ENCODE assay signal across 8 mouse cellular contexts in genomic region chr11:103218517-103218901, GRCm38 (mm10). TPM values are rescaled to one million over a fixed set of nuclear protein-coding genes. Genes with fewer than 3 reads are reported as not detected.
DNase-seq lines count a peak whose midpoint lies in the region; ATAC-seq and TF ChIP-seq lines count a peak whose summit lies in the region.
"Had no signal": no experiment of that assay in that cellular context is flagged by ENCODE, and none has a peak within 500 bp of the region (broad histone marks: within the 10 kb centered on the region; RNA-seq: fewer than 3 reads in every experiment).

No protein-coding gene starts in this region.

- H3K9me3 ChIP-seq in lung, postnatal 0 days (ENCODE audit: low read length) = no peaks in the 10 kb centered on the region
- no peaks in the 10 kb centered on the region for H3K9me3 ChIP-seq in forebrain, embryonic 15.5 days
- no peaks in the 10 kb centered on the region for H3K9me3 ChIP-seq in limb, embryonic 15.5 days
- no peaks in the 10 kb centered on the region for H3K9me3 ChIP-seq in stomach, embryonic 15.5 days

- H3K36me3 ChIP-seq in lung, postnatal 0 days (ENCODE audit: insufficient read depth, low read length) = peaks cover 8% of the 10 kb centered on the region
- peaks cover 12% of the 10 kb centered on the region; the same call in 1 of the 2 replicates for H3K36me3 ChIP-seq in forebrain, embryonic 15.5 days
- H3K36me3 ChIP-seq in limb, embryonic 15.5 days = peaks cover 33% of the 10 kb centered on the region
- peaks cover 6% of the 10 kb centered on the region; the same call in 1 of the 2 replicates for H3K36me3 ChIP-seq in stomach, embryonic 15.5 days

- DNase-seq in lung, postnatal 0 days (ENCODE audit: low spot score) = no peak
- DNase-seq in lung, adult 2 months = no peak
- no peak for DNase-seq in gastrocnemius, postnatal 10 days
- DNase-seq in MN1 (ENCODE audit: low spot score) = no peak

- 0 out of 2 replicates have a peak, but pooled peaks cover 3% of the 10 kb centered on the region for H3K27me3 ChIP-seq in lung, postnatal 0 days (replicated peaks; ENCODE audit: insufficient read depth, low read length)
- no peaks in the 10 kb centered on the region for H3K27me3 ChIP-seq in forebrain, embryonic 15.5 days
- H3K27me3 ChIP-seq in limb, embryonic 15.5 days = 0 out of 2 replicates have a peak, but pooled peaks cover 4% of the 10 kb centered on the region
- no peaks in the 10 kb centered on the region for H3K27me3 ChIP-seq in stomach, embryonic 15.5 days (replicated peaks)

- peak overlapping the region; percentile 6; the same call in 1 of the 2 replicates for H3K9ac ChIP-seq in lung, postnatal 0 days (replicated peaks; ENCODE audit: low read depth)
- H3K9ac ChIP-seq in forebrain, embryonic 15.5 days (replicated peaks) = peak overlapping the region; percentile 78
- H3K9ac ChIP-seq in limb, embryonic 15.5 days = 0 out of 2 replicates have a peak overlapping the region, but pooled peaks have one; percentile 20
- H3K9ac ChIP-seq in stomach, embryonic 15.5 days = no peak overlapping the region

- TF ChIP-seq CTCF in lung, postnatal 0 days (IDR thresholded peaks at IDR 0.05) = no peak
- no peak for TF ChIP-seq CTCF in lung, adult 2 months (IDR thresholded peaks at IDR 0.05; ENCODE audit: insufficient read depth, low read length)

- peak; percentile 28 for ATAC-seq in lung, postnatal 0 days
- ATAC-seq in forebrain, embryonic 15.5 days (replicated peaks) = 0 out of 2 replicates have a peak, but pooled peaks have one; percentile 29
- no peak for ATAC-seq in limb, embryonic 15.5 days (ENCODE audit: insufficient number of reproducible peaks, low FRiP score, low TSS enrichment, low read depth)
- no peak for ATAC-seq in stomach, embryonic 15.5 days (ENCODE audit: insufficient read depth, low FRiP score, low read depth)

- TF ChIP-seq POLR2A in lung, adult 2 months (IDR thresholded peaks at IDR 0.05; ENCODE audit: borderline replicate concordance, extremely low read depth, low read depth, low read length) = no peak

- H3K4me1 ChIP-seq in lung, postnatal 0 days (ENCODE audit: insufficient read depth, low read depth, low read length) = peaks cover 5% of the 10 kb centered on the region; the same call in 1 of the 2 replicates
- peaks cover 4% of the 10 kb centered on the region; the same call in 1 of the 2 replicates for H3K4me1 ChIP-seq in lung, adult 2 months (ENCODE audit: control insufficient read depth, insufficient read depth, low read length)
- peaks cover 7% of the 10 kb centered on the region for H3K4me1 ChIP-seq in forebrain, embryonic 15.5 days
- H3K4me1 ChIP-seq in limb, embryonic 15.5 days = peaks cover 15% of the 10 kb centered on the region
- H3K4me1 ChIP-seq in stomach, embryonic 15.5 days = peaks cover 7% of the 10 kb centered on the region

- peak overlapping the region; percentile 45 for H3K4me3 ChIP-seq in lung, postnatal 0 days (ENCODE audit: low read depth, low read length)
- H3K4me3 ChIP-seq in lung, adult 2 months (replicated peaks; ENCODE audit: extremely low read depth, low read depth, low read length) = no peak overlapping the region
- peak overlapping the region; percentile 62 for H3K4me3 ChIP-seq in forebrain, embryonic 15.5 days
- H3K4me3 ChIP-seq in limb, embryonic 15.5 days = peak overlapping the region; percentile 44
- peak overlapping the region; percentile 45 for H3K4me3 ChIP-seq in stomach, embryonic 15.5 days (replicated peaks)

- WGBS in lung, postnatal 0 days = 22% methylated on average over 6 of the region's 6 CpGs
- 24% methylated on average over 6 of the region's 6 CpGs for WGBS in lung, adult 2 months
- 18% methylated on average over 6 of the region's 6 CpGs for WGBS in forebrain, embryonic 15.5 days
- 22% methylated on average over 6 of the region's 6 CpGs for WGBS in limb, embryonic 15.5 days
- WGBS in stomach, embryonic 15.5 days = 27% methylated on average over 6 of the region's 6 CpGs

- TF ChIP-seq EP300 in lung, postnatal 0 days (IDR thresholded peaks at IDR 0.05) = no peak

- H3K27ac ChIP-seq in lung, postnatal 0 days (ENCODE audit: low read length) = no peak overlapping the region
- peak overlapping the region; percentile 65 for H3K27ac ChIP-seq in forebrain, embryonic 15.5 days (replicated peaks)
- no peak overlapping the region for H3K27ac ChIP-seq in limb, embryonic 15.5 days
- H3K27ac ChIP-seq in stomach, embryonic 15.5 days = no peak overlapping the region; the same call in 1 of the 2 replicates

- H3K4me2 ChIP-seq in lung, postnatal 0 days (replicated peaks; ENCODE audit: low read depth, low read length) = peak overlapping the region; percentile 87
- H3K4me2 ChIP-seq in forebrain, embryonic 15.5 days (replicated peaks) = peak overlapping the region; percentile 100
- peak overlapping the region; percentile 93 for H3K4me2 ChIP-seq in limb, embryonic 15.5 days
- H3K4me2 ChIP-seq in stomach, embryonic 15.5 days = peak overlapping the region; percentile 90

RNA-seq across cellular contexts. Expression of gene Spata32, which starts 0.3 kb away (rescaled TPM):
- not detected in 2 replicates for polyA plus RNA-seq in lung, postnatal 0 days (2015; fragmentation: Nextera tagmentation; extraction: Ambion mirVana)
- polyA plus RNA-seq in lung, adult 2 months (2012; rRNA removed) = not detected in 2 replicates
- polyA plus RNA-seq in forebrain, embryonic 15.5 days (2015; fragmentation: Nextera tagmentation; extraction: Ambion mirVana) = 0.15 and 0.38 TPM in 2 replicates
- not detected in 2 replicates for polyA plus RNA-seq in limb, embryonic 15.5 days (2015; fragmentation: Nextera tagmentation; extraction: Ambion mirVana)
- not detected in 2 replicates for polyA plus RNA-seq in stomach, embryonic 15.5 days (2015; fragmentation: Nextera tagmentation; extraction: Ambion mirVana)
- total RNA-seq in gastrocnemius, postnatal 10 days (2021) = not detected

RNA-seq across cellular contexts. Expression of gene 1700023F06Rik, which starts 10.2 kb away (rescaled TPM):
- polyA plus RNA-seq in lung, postnatal 0 days (2015; fragmentation: Nextera tagmentation; extraction: Ambion mirVana) = 0.38 and 0.44 TPM in 2 replicates
- 0.41 and 0.50 TPM in 2 replicates for polyA plus RNA-seq in lung, adult 2 months (2012; rRNA removed)
- polyA plus RNA-seq in forebrain, embryonic 15.5 days (2015; fragmentation: Nextera tagmentation; extraction: Ambion mirVana) = 0.75 and 0.98 TPM in 2 replicates
- 0.67 and 1.0 TPM in 2 replicates for polyA plus RNA-seq in limb, embryonic 15.5 days (2015; fragmentation: Nextera tagmentation; extraction: Ambion mirVana)
- polyA plus RNA-seq in stomach, embryonic 15.5 days (2015; fragmentation: Nextera tagmentation; extraction: Ambion mirVana) = 1.0 and 1.4 TPM in 2 replicates
- total RNA-seq in gastrocnemius, postnatal 10 days (2021) = not detected
- total RNA-seq: granulocyte monocyte progenitor cell, adult 5-6 weeks had no signal

RNA-seq across cellular contexts. Expression of gene Fmnl1, which starts 47.6 kb away (rescaled TPM):
- polyA plus RNA-seq in lung, postnatal 0 days (2015; fragmentation: Nextera tagmentation; extraction: Ambion mirVana) = 4.1 and 4.9 TPM in 2 replicates
- 26.4 and 31.7 TPM in 2 replicates for polyA plus RNA-seq in lung, adult 2 months (2012; rRNA removed)
- polyA plus RNA-seq in forebrain, embryonic 15.5 days (2015; fragmentation: Nextera tagmentation; extraction: Ambion mirVana) = 1.7 and 3.1 TPM in 2 replicates
- 2.4 and 3.0 TPM in 2 replicates for polyA plus RNA-seq in limb, embryonic 15.5 days (2015; fragmentation: Nextera tagmentation; extraction: Ambion mirVana)
- 3.8 and 4.0 TPM in 2 replicates for polyA plus RNA-seq in stomach, embryonic 15.5 days (2015; fragmentation: Nextera tagmentation; extraction: Ambion mirVana)
- total RNA-seq in gastrocnemius, postnatal 10 days (2021) = 1 to 10 TPM; 6.3 to 8.9 TPM

RNA-seq across cellular contexts. Expression of gene Map3k14, which starts 48.8 kb away (rescaled TPM):
- polyA plus RNA-seq in lung, postnatal 0 days (2015; fragmentation: Nextera tagmentation; extraction: Ambion mirVana) = 2.6 and 4.0 TPM in 2 replicates
- polyA plus RNA-seq in lung, adult 2 months (2012; rRNA removed) = 16.3 and 19.7 TPM in 2 replicates
- polyA plus RNA-seq in forebrain, embryonic 15.5 days (2015; fragmentation: Nextera tagmentation; extraction: Ambion mirVana) = 3.7 and 3.9 TPM in 2 replicates
- 4.3 and 5.3 TPM in 2 replicates for polyA plus RNA-seq in limb, embryonic 15.5 days (2015; fragmentation: Nextera tagmentation; extraction: Ambion mirVana)
- polyA plus RNA-seq in stomach, embryonic 15.5 days (2015; fragmentation: Nextera tagmentation; extraction: Ambion mirVana) = 3.6 and 3.8 TPM in 2 replicates
- 1 to 10 TPM; 3.3 to 5.0 TPM for total RNA-seq in gastrocnemius, postnatal 10 days (2021)

Comparison
In these comparisons a context has a peak if more than half of its experiments do, and no peak if none do; other contexts are left out.
1. ATAC-seq: peak in lung, postnatal 0 days (single experiment) and forebrain, embryonic 15.5 days (single experiment); none in limb, embryonic 15.5 days (single experiment) and stomach, embryonic 15.5 days (single experiment).
2. Peak in every context shown above with its lines, with median percentiles within 50 percentile points of each other: H3K4me2 ChIP-seq.